Mouse (Mus musculus): ENCODE results near the gene Anapc15-ps.

DNA sequence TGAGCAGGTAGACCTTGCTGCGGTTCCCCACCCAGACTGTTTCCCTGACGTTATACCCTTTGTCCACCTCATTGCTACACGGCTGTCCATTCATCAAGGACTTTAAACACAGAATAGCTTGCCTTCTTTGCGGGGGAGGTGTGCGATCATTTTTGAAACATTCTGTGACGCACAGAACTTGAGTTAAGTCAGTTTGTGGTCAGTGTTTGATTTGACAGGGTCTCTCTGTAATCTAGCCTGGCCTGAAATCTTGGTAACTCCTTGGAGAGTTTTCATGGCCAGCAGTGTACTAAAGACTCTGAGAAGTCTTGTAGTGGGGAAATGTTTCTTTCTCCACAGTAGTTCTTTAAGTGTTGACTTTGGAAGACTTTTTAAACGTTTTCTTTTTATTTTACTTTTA, 5.0 kb upstream of the Anapc15-ps start:
- TF ChIP-seq CTCF (IDR thresholded peaks at IDR 0.05; ENCODE audit: low read depth) (no peak), EP300 (IDR thresholded peaks at IDR 0.05; ENCODE audit: low read depth) (no peak)

Data from liver, embryonic 14.5 days (tissue).